Mouse (Mus musculus): Measurements from ENCODE around the gene Tirap.

Tirap gene

DNA sequence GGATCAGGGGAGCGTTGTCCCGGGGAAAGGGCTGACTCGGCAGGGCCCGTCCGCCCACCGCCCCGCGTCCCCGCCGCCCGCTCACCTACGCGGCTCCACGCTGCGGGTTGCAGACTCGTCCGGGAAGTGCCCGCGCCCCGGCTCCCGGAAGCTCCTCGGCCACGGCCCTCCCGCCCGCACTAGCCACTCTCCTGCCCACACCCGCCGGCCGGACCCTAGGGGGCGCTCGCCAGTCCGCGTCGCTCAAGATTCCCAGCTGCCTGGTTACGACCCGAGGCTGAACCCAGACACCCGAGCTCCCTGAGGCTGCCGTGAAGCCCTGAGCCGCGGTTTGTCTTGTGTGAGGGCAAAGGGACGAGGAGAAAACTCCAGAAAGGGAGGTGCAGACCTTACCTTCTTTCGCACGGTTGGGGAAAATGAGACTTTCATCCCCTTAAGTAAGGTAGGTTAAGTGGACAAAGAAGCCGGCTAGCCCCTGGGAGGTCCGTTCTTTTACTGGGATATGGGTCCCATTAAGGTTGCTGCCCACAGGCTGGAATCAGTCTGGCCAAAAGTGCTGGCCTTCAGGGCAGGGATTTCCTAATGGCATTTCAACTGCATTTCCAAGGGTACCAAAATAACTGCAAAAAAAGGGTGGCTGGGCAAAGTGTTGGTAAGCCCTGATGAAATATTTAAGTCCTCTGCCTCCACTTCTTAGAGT, at the start of gene Tirap, which contains the start of gene Srpr:
Tirap (minus strand) TSS at position 520 of the 700 bp plus-strand sequence.
Srpr (plus strand) TSS at position 404 of the 700 bp plus-strand sequence.
- DNase-seq (ENCODE audit: low read depth, low spot score), result peak; percentile 78

- DNase-seq (ENCODE audit: low read depth, low spot score), result no peak
These were observed 49.4 kb upstream of the Tirap start for GRCm38 (mm10) chr9:35249476-35249875.

DNA sequence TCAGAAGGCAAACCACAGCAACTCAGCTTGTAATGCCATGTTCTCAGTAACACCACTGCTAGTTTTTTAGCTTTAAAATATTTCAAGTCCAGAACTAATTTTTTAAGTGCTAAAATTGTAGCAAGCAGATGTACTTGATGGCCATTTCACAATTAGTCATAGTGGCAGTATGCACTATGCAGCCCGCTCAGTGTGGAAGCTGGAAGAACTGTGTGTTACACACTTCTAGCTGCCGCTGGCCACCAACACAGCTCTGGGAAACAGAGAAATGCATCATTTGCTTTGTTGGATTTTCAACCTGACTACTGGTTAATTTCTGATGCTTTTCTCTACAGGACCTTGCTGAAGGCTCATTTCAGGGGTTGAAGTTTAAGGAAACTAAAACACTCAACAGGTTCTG, 47.3 kb upstream of the Tirap start:
- DNase-seq (ENCODE audit: low read depth, low spot score), result no peak

DNA sequence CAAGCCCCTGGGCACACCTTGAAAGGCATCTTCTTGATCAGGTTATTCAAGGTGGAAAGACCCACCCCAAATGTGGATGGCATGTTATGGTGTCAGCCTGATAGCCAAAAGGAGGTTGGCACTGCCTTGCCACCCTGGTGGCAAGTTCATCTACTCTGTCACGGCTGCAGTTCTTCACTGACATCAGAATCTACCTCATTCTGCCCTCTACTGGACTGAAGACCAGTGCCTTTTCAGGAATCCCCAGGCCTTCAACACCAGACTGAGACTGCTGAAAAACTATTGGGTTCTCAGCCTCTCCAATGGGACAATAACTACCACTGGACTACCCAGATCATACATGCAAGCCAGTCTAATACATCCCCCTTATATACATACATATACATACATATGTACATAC, 39.6 kb upstream of the Tirap start:
- DNase-seq (ENCODE audit: low read depth, low spot score), result no peak

- DNase-seq (ENCODE audit: low read depth, low spot score), result no peak
These were observed 39.0 kb upstream of the Tirap start for GRCm38 (mm10) chr9:35238915-35239571.

DNA sequence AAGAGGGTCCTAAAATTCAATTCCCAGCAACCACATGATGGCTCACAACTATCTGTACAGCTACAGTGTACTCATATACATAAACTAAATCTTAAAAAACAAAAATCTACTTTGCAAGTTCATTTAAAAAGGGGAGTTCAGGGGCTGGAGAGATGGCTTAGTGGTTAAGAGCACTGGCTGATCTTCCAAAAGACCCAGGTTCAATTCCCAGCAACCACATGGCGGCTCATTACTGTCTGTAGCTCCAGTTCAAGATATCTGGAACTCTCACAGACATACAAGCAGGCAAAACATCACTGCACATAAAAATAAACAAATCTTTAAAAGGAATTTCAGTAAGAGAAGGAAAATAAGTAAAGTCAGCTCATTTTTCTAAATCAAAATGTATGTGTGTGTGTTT, 38.3 kb upstream of the Tirap start:
- DNase-seq (ENCODE audit: low read depth, low spot score), result no peak

DNA sequence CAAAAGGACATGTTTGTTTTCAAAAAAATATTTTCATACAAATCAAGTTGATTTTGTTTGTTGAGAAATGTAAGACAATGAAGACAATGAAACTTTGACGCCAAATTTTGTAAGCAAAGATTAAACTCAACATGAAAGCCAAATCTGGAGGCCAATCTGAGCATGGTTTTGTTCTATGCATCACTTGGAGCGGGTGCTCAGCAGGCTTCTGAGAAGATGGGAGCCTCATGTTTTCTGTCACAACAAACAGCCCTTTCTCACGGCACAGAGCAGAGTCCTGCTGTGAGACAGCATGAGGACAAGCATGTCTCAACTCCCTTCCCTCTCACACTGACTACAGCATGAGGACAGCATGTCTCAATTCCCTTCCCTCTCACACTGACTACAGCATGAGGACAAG, 35.9 kb upstream of the Tirap start:
- no peak for DNase-seq (ENCODE audit: low read depth, low spot score)

- DNase-seq (ENCODE audit: low read depth, low spot score), result no peak
These were observed 28.6 kb upstream of the Tirap start for GRCm38 (mm10) chr9:35228671-35229070.

- no peak for DNase-seq (ENCODE audit: low read depth, low spot score)
These were observed 23.4 kb upstream of the Tirap start for GRCm38 (mm10) chr9:35223466-35223865.

GRCm38 (mm10) chr9:35217963-35218362, 17.9 kb upstream of the Tirap start:
- no peak for DNase-seq (ENCODE audit: low read depth, low spot score)

GRCm38 (mm10) chr9:35211573-35212511, 11.8 kb upstream of the Tirap start:
- no peak for DNase-seq (ENCODE audit: low read depth, low spot score)

GRCm38 (mm10) chr9:35210542-35211474, 10.7 kb upstream of the Tirap start, which contains the start of gene Foxred1:
Gene Foxred1 (minus strand): TSS chr9:35211055.
- peak; percentile 97 for DNase-seq (ENCODE audit: low read depth, low spot score)

GRCm38 (mm10) chr9:35204421-35204820, 4.3 kb upstream of the Tirap start:
- no peak for DNase-seq (ENCODE audit: low read depth, low spot score)

GRCm38 (mm10) chr9:35203536-35203935, 3.4 kb upstream of the Tirap start:
- DNase-seq (ENCODE audit: low read depth, low spot score), result no peak

DNA sequence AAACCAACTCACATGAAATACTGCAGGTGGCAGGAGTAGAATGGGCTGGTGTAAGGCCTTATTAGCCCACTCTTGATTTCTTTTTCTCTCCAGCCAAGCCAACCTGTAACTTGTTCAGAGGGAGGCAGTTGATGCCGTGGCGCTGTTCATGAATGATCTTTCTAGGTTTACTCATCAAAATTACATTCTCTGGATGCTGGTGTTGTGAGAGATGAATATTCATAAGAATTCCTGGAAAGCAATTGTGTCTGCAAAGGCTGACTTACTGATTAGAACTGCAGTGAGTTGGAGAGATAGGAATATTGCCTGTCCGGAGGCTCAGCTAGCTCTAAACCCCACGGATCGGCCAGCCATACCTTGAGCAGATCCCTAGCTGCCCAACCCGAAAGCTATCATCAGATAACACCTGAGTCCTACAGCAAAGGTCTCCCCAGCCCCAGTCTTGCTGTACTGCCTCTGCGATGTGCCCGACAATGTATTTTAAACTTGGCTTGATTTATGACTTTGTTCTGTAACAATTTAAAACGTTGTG, 504 bp upstream of the Tirap start:
- no peak for DNase-seq (ENCODE audit: low read depth, low spot score)

DNA sequence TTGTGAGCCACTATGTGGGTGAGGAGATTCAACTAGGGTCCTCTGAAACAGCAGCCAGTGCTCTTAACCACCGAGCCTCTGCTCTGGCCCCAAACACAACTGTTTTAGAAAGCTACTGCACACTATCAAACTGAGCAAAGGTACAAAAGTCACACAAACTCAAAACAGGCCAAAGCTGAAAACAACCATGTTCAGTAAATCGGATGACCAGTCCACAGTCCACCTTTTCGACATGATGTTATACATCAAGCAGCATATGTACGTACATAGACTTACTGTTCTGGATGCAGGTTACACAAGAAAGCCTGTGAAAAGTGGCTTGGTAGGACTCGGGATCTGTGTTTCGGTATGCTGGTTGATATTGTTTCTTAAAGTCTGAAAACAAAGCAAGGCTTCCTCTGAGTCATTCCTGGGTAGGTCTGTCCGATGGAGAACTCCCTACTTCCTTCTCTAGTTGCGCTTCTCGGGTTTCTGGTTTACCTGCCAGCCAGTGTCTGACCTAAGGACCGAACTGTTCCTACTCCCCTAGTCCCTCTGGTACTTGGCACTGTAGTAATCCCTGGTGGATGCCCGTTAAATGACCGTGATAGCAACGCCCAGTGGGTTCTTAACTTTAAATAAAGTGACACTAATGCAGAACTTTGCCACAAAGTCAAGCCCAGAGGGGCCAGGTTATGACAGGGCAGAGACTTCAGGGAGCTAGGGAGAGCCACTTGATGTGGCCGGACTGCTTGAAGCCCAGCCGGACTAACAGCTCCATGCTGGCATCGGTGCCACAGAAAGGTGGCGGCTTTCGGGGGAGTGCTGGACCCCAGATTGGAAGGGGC, 933 bp downstream of the Tirap start:
- DNase-seq (ENCODE audit: low read depth, low spot score), result no peak

- no peak for DNase-seq (ENCODE audit: low read depth, low spot score)
These were observed 1.7 kb downstream of the Tirap start for GRCm38 (mm10) chr9:35198351-35198750.

DNA sequence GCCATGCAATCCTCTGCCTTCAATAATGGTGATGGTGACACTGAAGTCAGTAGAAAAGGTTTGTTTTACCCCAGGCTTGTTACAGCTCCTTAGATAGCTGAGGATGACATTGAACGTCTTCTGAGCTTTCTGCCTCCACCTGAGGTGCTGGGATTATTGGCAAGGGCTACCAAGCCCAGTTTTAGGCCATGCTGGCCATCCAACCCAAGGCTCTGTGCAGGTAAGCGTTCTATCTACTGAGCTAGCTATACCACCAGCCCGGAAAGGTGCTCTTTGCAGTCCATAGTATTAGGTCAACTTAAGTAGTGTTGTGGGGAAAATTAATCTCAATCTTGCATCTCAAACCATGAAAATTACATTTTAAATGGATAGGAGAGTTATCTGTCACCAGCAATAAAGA, 2.5 kb downstream of the Tirap start:
- DNase-seq (ENCODE audit: low read depth, low spot score), result no peak

DNA sequence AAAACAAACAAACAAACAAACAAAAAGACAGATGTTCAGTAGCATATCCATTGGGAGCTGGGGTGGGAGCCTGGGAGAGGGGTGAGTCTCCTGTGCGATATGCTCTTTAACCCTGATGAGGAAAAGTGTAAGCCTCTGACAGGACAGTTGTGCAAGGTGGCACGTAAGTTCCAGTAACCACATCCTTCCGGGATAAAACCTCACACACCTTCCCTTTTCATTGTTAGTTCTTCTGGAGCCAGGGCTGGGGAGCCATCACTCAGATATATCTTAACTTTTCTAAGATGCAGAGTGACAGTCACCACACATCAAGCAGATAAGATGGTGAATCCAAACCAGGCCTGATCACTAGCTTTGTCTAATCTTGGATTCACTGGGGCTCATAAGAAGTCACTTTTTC, 6.0 kb downstream of the Tirap start:
- no peak for DNase-seq (ENCODE audit: low read depth, low spot score)

Data from embryo, embryonic 11.5 days (tissue).